Mouse (Mus musculus): Measurements from ENCODE around the gene Cadps. TPM values are rescaled to one million over a fixed set of nuclear protein-coding genes. Genes with fewer than 3 reads are reported as not detected.

The Cadps gene
- polyA plus RNA-seq, 1 experiment from 2014 or later, result not detected

DNA sequence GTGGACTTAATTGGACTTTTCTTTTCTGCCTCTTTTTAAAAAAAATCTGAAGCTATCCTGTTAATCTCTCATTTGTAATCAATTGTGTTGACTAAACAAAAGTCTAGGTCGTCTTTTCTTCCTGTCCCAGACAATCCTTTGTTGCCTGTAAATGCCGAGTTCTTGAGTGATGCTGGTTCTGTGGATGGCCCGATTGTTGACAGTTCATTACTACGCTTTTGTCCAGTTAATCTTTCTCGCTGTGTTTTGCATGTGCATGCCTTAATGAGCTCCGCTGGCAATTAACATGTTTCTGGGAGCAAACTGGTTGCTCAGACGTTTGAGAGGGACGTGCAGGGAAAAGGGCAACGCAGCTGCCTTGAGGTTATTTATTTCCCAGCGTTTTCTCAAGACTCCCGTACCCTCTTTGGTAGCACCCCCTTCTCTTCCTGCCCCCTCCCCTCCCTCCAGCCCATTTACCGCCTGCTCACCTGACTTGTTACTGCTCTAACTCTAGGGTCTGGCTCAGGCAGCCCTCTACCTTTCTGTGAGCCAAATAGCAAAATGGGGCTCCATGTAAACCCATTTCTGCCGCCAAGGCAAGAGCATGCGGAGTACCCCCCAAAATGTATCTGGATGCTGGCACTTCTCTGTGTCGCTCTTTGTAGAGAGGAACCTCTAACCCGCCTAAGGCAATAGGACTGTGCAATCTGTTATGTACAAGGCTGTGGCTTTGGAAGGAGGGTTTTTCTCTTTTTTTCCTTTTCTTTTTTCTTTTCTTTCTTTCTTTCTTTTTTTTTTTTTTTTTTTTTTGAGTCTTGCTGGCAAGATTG is 484.7 kb downstream of the Cadps start:
- Histone ChIP-seq H3K4me2 (ENCODE audit: low read depth, low read length) (no peak overlapping the region), H3K4me3 (ENCODE audit: low read depth, low read length) (no peak overlapping the region), H3K27me3 (ENCODE audit: insufficient read depth, low read length) (peaks cover 74% of the 10 kb centered on the region), H3K36me3 (replicated peaks; ENCODE audit: insufficient read depth, low read length) (no peaks in the 10 kb centered on the region), H3K9ac (replicated peaks) (no peak overlapping the region), H3K27ac (ENCODE audit: low read depth) (no peak overlapping the region), H3K9me3 (ENCODE audit: low read length) (no peaks in the 10 kb centered on the region), H3K4me1 (ENCODE audit: insufficient read depth) (no peaks in the 10 kb centered on the region)
- 3% methylated on average over 16 of the region's 16 CpGs for WGBS (ENCODE audit: insufficient replicate concordance)
- ATAC-seq, result no peak
- no peak for TF ChIP-seq CTCF (IDR thresholded peaks at IDR 0.05; ENCODE audit: low read depth)
- TF ChIP-seq EP300 (IDR thresholded peaks at IDR 0.05; ENCODE audit: low read depth), result no peak
- no peak for DNase-seq

DNA sequence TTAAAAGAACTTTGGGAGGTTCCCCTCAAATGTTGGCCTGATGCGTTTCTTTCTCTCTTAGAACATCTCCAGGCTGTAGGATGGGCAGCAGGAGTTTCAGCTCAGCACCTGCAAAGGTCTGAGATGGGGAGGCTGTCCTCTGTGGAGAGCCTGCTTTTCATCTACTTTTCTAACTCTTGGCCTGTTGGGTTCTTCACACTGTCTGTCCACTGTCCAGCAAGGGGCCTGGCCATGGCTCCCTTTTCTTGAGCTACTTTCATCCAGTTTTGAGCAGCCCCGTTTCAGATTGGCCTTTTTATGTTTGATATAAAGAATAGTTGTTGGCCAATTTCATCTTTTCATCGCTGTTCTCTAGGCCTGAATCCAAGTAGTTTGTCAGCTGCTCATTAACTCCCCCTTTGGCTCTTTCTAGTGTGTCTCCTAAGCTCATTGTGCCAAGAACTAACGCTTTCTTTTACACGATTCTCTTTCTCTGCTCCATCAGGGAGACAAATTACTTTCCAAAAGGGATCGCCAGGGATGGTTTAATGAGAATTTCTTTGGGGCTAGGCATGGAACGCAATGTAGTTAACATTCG is 485.4 kb downstream of the Cadps start:
- H3K4me2 ChIP-seq (ENCODE audit: low read depth, low read length), result no peak overlapping the region
- no peaks in the 10 kb centered on the region for H3K9me3 ChIP-seq (ENCODE audit: low read length)
- DNase-seq (no peak), ATAC-seq (no peak)
- H3K4me1 ChIP-seq (ENCODE audit: insufficient read depth), result no peaks in the 10 kb centered on the region
- 11% methylated on average over 8 of the region's 8 CpGs for WGBS (ENCODE audit: insufficient replicate concordance)
- TF ChIP-seq EP300 (IDR thresholded peaks at IDR 0.05; ENCODE audit: low read depth) (no peak), CTCF (IDR thresholded peaks at IDR 0.05; ENCODE audit: low read depth) (no peak)
- H3K36me3 ChIP-seq (replicated peaks; ENCODE audit: insufficient read depth, low read length), result no peaks in the 10 kb centered on the region
- H3K27me3 ChIP-seq (ENCODE audit: insufficient read depth, low read length), result peaks cover 67% of the 10 kb centered on the region
- H3K9ac ChIP-seq (replicated peaks), result no peak overlapping the region
- no peak overlapping the region for H3K4me3 ChIP-seq (ENCODE audit: low read depth, low read length)
- H3K27ac ChIP-seq (ENCODE audit: low read depth), result no peak overlapping the region

- Histone ChIP-seq H3K9me3 (ENCODE audit: low read length) (no peaks in the 10 kb centered on the region), H3K4me2 (ENCODE audit: low read depth, low read length) (no peak overlapping the region), H3K9ac (replicated peaks) (no peak overlapping the region), H3K36me3 (replicated peaks; ENCODE audit: insufficient read depth, low read length) (no peaks in the 10 kb centered on the region), H3K27ac (ENCODE audit: low read depth) (no peak overlapping the region), H3K4me3 (ENCODE audit: low read depth, low read length) (no peak overlapping the region), H3K4me1 (ENCODE audit: insufficient read depth) (no peaks in the 10 kb centered on the region), H3K27me3 (ENCODE audit: insufficient read depth, low read length) (peaks cover 41% of the 10 kb centered on the region)
- 35% methylated on average over 7 of the region's 7 CpGs for WGBS (ENCODE audit: insufficient replicate concordance)
- TF ChIP-seq EP300 (IDR thresholded peaks at IDR 0.05; ENCODE audit: low read depth), result no peak
- TF ChIP-seq CTCF (IDR thresholded peaks at IDR 0.05; ENCODE audit: low read depth), result no peak
- ATAC-seq, result no peak
- DNase-seq, result no peak
Observed at GRCm38 (mm10) chr14:12334925-12335324, 488.0 kb downstream of the Cadps start.

GRCm38 (mm10) chr14:12333622-12334021 is 489.3 kb downstream of the Cadps start:
- peak; percentile 50 for TF ChIP-seq CTCF (IDR thresholded peaks at IDR 0.05; ENCODE audit: low read depth)
- TF ChIP-seq EP300 (IDR thresholded peaks at IDR 0.05; ENCODE audit: low read depth), result no peak
- no peak for DNase-seq
- peaks cover 28% of the 10 kb centered on the region for H3K27me3 ChIP-seq (ENCODE audit: insufficient read depth, low read length)

More at GRCm38 (mm10) chr14:12333622-12334021, 489.3 kb downstream of the Cadps start:
- Histone ChIP-seq H3K9ac (replicated peaks) (no peak overlapping the region), H3K4me3 (ENCODE audit: low read depth, low read length) (no peak overlapping the region), H3K27ac (ENCODE audit: low read depth) (no peak overlapping the region), H3K4me2 (ENCODE audit: low read depth, low read length) (no peak overlapping the region), H3K4me1 (ENCODE audit: insufficient read depth) (no peaks in the 10 kb centered on the region), H3K36me3 (replicated peaks; ENCODE audit: insufficient read depth, low read length) (no peaks in the 10 kb centered on the region), H3K9me3 (ENCODE audit: low read length) (no peaks in the 10 kb centered on the region)
- 60% methylated on average over 7 of the region's 7 CpGs for WGBS (ENCODE audit: insufficient replicate concordance)
- ATAC-seq, result peak; percentile 44

Measured in liver, postnatal 0 days (tissue).